Mouse (Mus musculus): ENCODE measurements at regions not wholly inside any gene's neighbourhood (a gene's known extent, or its start where the extent isn't known, plus 50 kb on each side); places are given as distances from the start of the nearest gene placed in this dataset.

GRCm38 (mm10) chr4:53218291-53218640 lies 58.6 kb upstream of the Abca1 start:
- Histone ChIP-seq H3K4me2 (ENCODE audit: low read depth, low read length) (peak overlapping the region; percentile 98), H3K4me3 (ENCODE audit: low read length) (peak overlapping the region; percentile 48), H3K27me3 (ENCODE audit: insufficient read depth, low read length) (no peaks in the 10 kb centered on the region), H3K4me1 (ENCODE audit: insufficient read depth, low read length) (peaks cover 18% of the 10 kb centered on the region), H3K9me3 (ENCODE audit: low read length) (no peaks in the 10 kb centered on the region), H3K9ac (replicated peaks; ENCODE audit: low read length) (peak overlapping the region; percentile 61), H3K27ac (peak overlapping the region; percentile 88), H3K36me3 (ENCODE audit: insufficient read depth, low read length) (no peaks in the 10 kb centered on the region)
- no peak for TF ChIP-seq CTCF (IDR thresholded peaks at IDR 0.05; ENCODE audit: low read depth)
- WGBS, result 42% methylated on average over 5 of the region's 5 CpGs
- ATAC-seq, result no peak
- DNase-seq (ENCODE audit: low spot score), result no peak

GRCm38 (mm10) chr4:53217608-53218290 lies 58.1 kb upstream of the Abca1 start:
- ATAC-seq (peak; percentile 91), DNase-seq (ENCODE audit: low spot score) (peak; percentile 85)
- Histone ChIP-seq H3K4me2 (ENCODE audit: low read depth, low read length) (peak overlapping the region; percentile 98), H3K27ac (peak overlapping the region; percentile 88), H3K4me1 (ENCODE audit: insufficient read depth, low read length) (peaks cover 18% of the 10 kb centered on the region), H3K27me3 (ENCODE audit: insufficient read depth, low read length) (no peaks in the 10 kb centered on the region), H3K9ac (replicated peaks; ENCODE audit: low read length) (peak overlapping the region; percentile 61), H3K9me3 (ENCODE audit: low read length) (no peaks in the 10 kb centered on the region), H3K4me3 (ENCODE audit: low read length) (peak overlapping the region; percentile 48), H3K36me3 (ENCODE audit: insufficient read depth, low read length) (no peaks in the 10 kb centered on the region)
- TF ChIP-seq CTCF (IDR thresholded peaks at IDR 0.05; ENCODE audit: low read depth), result no peak
- WGBS, result under 1% methylated on average over 38 of the region's 38 CpGs

GRCm38 (mm10) chr4:53212541-53212940 lies 52.8 kb upstream of the Abca1 start:
- H3K4me2 ChIP-seq (ENCODE audit: low read depth, low read length), result no peak overlapping the region
- no peak for TF ChIP-seq CTCF (IDR thresholded peaks at IDR 0.05; ENCODE audit: low read depth)
- no peak for ATAC-seq
- DNase-seq (ENCODE audit: low spot score), result no peak
- 53% methylated on average over 4 of the region's 4 CpGs for WGBS
- H3K4me1 ChIP-seq (ENCODE audit: insufficient read depth, low read length), result no peaks in the 10 kb centered on the region
- H3K9ac ChIP-seq (replicated peaks; ENCODE audit: low read length), result no peak overlapping the region
- no peaks in the 10 kb centered on the region for H3K27me3 ChIP-seq (ENCODE audit: insufficient read depth, low read length)
- no peaks in the 10 kb centered on the region for H3K9me3 ChIP-seq (ENCODE audit: low read length)
- H3K27ac ChIP-seq, result no peak overlapping the region
- H3K36me3 ChIP-seq (ENCODE audit: insufficient read depth, low read length), result no peaks in the 10 kb centered on the region
- H3K4me3 ChIP-seq (ENCODE audit: low read length), result no peak overlapping the region

GRCm38 (mm10) chr4:53210685-53211084 lies 51.0 kb upstream of the Abca1 start:
- no peak for TF ChIP-seq CTCF (IDR thresholded peaks at IDR 0.05; ENCODE audit: low read depth)
- DNase-seq (ENCODE audit: low spot score) (no peak), ATAC-seq (no peak)
- no peak overlapping the region for H3K27ac ChIP-seq
- H3K4me1 ChIP-seq (ENCODE audit: insufficient read depth, low read length), result no peaks in the 10 kb centered on the region
- H3K9ac ChIP-seq (replicated peaks; ENCODE audit: low read length), result no peak overlapping the region
- H3K4me2 ChIP-seq (ENCODE audit: low read depth, low read length), result no peak overlapping the region
- 84% methylated on average over 3 of the region's 3 CpGs for WGBS
- H3K4me3 ChIP-seq (ENCODE audit: low read length), result no peak overlapping the region
- no peaks in the 10 kb centered on the region for H3K9me3 ChIP-seq (ENCODE audit: low read length)
- H3K36me3 ChIP-seq (ENCODE audit: insufficient read depth, low read length), result no peaks in the 10 kb centered on the region
- H3K27me3 ChIP-seq (ENCODE audit: insufficient read depth, low read length), result no peaks in the 10 kb centered on the region

Measured in hindbrain, postnatal 0 days (tissue).